Mouse (Mus musculus) macrophage (primary cell): ENCODE results near the gene Lrg1. TPM values are rescaled to one million over a fixed set of nuclear protein-coding genes. Genes with fewer than 3 reads are reported as not detected.
"Not testable (repeated sequence)": the region's sequence is repeated elsewhere in the genome, so short reads cannot be mapped to it uniquely, and the experiment has no call there.

Source experiments
- H3K27ac ChIP-seq: fragments of 350-480 bp; formaldehyde crosslinking; 2 replicates; pipeline ENCODE4 v1.9.0; 2021
- H3K36me3 ChIP-seq: fragments of 350-480 bp; formaldehyde crosslinking; 2 replicates; pipeline ENCODE4 v1.9.0; 2021; ENCODE audit errors: inconsistent target
- H3K4me3 ChIP-seq: fragments of 350-480 bp; formaldehyde crosslinking; 2 replicates; pipeline ENCODE4 v1.9.0; 2021; ENCODE audit errors: inconsistent target
- H3K79me2 ChIP-seq: fragments of 350-480 bp; formaldehyde crosslinking; 2 replicates; pipeline ENCODE4 v1.9.0; 2021; ENCODE audit errors: inconsistent target
- WGBS: methylation state at CpG from one replicate; pipeline ENCODE4 v1.1.7; 2026; ENCODE audit warnings: inconsistent platforms; ENCODE audit not compliant: missing documents; 5-methylcytosine and 5-hydroxymethylcytosine counted together
- polyA plus RNA-seq: library from polyadenylated mRNA; stranded (reverse); fragments of 250-400 nt; gene quantifications from 3 replicates; pipeline ENCODE4 v1.2.4, GENCODE M21; 2018; ENCODE audit warnings: inconsistent platforms

The Lrg1 gene
- polyA plus RNA-seq, 1 experiment from 2014 or later: 0.26 TPM

- no peaks in the 10 kb centered on the region for H3K79me2 ChIP-seq
- H3K27ac ChIP-seq: no peak overlapping the region
- no peaks in the 10 kb centered on the region; the same call in 1 of the 2 replicates for H3K36me3 ChIP-seq
- no peak overlapping the region for H3K4me3 ChIP-seq
- WGBS: 91% methylated on average over 6 of the region's 6 CpGs
Measured at GRCm38 (mm10) chr17:56108334-56109044, 13.3 kb downstream of the Lrg1 start.

GRCm38 (mm10) chr17:56107736-56108135 is 14.1 kb downstream of the Lrg1 start:
- no peak overlapping the region for H3K4me3 ChIP-seq
- H3K36me3 ChIP-seq: peaks cover 7% of the 10 kb centered on the region
- WGBS: 84% methylated on average over 2 of the region's 2 CpGs
- no peak overlapping the region for H3K27ac ChIP-seq
- no peaks in the 10 kb centered on the region for H3K79me2 ChIP-seq

DNA sequence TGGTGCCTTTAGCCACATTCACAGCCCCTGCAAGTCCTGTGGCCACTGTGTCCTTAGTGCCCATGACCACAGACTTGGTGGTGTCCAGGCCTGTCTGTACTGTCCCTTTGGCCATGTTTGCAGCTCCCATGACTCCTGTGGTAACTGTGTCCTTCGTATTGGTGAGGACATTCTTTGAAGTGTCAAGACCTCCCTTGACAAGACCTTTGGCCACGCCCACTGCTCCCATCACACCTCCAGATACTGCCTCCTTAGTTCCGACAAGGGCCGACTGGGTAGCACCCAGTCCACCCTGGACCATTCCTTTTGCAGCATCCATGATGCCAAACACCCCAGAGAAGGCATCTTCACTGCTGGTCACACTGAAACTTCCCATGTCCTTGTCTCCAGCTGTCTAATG is 14.8 kb downstream of the Lrg1 start:
- H3K36me3 ChIP-seq: peaks cover 9% of the 10 kb centered on the region
- H3K79me2 ChIP-seq: no peaks in the 10 kb centered on the region
- no peak overlapping the region for H3K27ac ChIP-seq
- H3K4me3 ChIP-seq: no peak overlapping the region
- 90% methylated on average over 4 of the region's 4 CpGs for WGBS

GRCm38 (mm10) chr17:56106436-56106835 is 15.4 kb downstream of the Lrg1 start:
- not testable (repeated sequence) for H3K27ac ChIP-seq, H3K4me3 ChIP-seq, H3K79me2 ChIP-seq
- 95% methylated on average over 4 of the region's 4 CpGs for WGBS
- H3K36me3 ChIP-seq: peaks cover 12% of the 10 kb centered on the region

- peaks cover 28% of the 10 kb centered on the region for H3K36me3 ChIP-seq
- WGBS: no CpG with 5 or more reads among the region's 5 CpGs
- H3K27ac ChIP-seq, H3K4me3 ChIP-seq, H3K79me2 ChIP-seq: not testable (repeated sequence)
Measured at GRCm38 (mm10) chr17:56104821-56105220, 17.0 kb downstream of the Lrg1 start.

DNA sequence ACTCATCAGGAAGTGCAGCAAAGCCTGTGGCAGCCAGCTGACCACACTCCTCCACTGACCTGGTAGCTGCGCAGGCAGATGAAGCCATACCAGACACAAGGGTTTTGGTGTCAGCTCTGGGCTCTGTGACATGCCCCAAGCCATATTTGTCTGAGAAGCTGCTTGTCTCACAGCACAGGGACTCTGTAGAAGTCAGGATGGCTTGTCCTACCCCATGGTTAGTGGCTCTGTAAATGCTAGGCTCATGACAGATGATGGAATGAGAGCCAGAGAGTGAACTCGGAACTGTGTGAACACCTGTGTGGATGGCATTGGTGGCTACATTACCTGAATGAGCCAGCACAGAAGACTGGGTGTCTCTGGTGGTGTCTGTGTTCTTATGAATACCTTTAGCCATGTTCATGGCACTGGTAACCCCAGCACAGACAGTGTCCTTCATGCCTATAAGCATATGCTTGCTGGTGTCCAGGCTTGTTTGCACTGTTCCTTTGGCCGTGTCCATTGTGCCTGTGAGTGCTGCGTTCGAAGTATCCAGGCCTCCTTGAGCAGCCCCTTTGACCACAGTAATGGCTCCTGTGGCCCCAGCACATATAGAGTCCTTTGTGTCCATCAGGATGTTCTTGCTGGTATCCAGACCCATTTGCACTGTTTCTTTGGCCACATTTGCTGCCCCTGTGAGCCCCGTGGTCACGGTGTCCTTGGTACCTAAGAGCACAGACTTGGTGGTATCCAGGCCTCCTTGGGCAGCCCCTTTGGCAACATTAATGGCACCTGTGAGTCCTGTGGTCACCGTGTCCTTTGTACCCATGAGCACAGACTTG is 18.1 kb downstream of the Lrg1 start:
- no peaks in the 10 kb centered on the region for H3K79me2 ChIP-seq
- no peak overlapping the region for H3K4me3 ChIP-seq
- H3K27ac ChIP-seq: no peak overlapping the region
- WGBS: 97% methylated on average over 8 of the region's 8 CpGs
- peaks cover 37% of the 10 kb centered on the region for H3K36me3 ChIP-seq

DNA sequence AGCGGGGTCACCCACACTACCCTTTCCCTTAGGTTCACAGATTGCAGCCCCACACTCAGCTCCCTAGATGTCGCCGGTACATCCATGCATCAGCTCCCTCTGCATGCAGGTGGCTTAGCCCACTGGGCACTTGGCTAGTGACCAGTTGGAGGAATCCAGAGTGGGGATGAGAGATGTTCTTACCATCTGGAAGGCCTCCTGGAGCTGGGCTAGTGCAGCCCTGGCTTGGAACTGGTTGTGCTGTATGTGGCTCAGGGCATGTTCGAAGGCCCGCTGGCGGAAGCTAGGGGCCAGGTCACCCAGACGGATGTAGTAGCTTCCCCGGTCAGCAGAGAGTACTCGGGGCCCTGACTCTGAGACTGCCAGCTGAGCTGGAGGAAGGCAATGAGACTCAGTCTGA is 18.9 kb downstream of the Lrg1 start:
- Histone ChIP-seq H3K36me3 (peaks cover 44% of the 10 kb centered on the region), H3K79me2 (no peaks in the 10 kb centered on the region), H3K4me3 (no peak overlapping the region), H3K27ac (no peak overlapping the region)
- WGBS: 98% methylated on average over 9 of the region's 9 CpGs

DNA sequence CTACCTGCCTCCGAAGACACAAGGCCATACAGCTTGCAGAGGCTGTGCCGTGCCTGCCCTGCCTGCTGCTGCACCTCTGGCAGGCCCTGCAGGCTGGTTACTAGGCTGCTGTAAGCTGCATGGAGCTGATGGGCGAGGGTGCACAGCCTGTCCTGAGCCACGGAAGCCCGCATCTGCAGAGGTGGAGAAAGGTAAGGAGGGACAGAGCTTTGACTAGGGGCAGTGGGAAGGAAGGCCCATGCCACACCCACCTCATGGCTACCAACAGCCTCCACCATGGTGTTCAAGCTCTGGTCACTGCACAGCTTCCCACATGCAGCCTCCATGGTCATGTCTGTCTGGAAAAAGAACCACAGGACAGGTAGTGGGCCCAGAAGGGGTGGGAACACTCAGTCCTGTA is 19.6 kb downstream of the Lrg1 start:
- no peak overlapping the region for H3K27ac ChIP-seq
- 93% methylated on average over 5 of the region's 5 CpGs for WGBS
- H3K36me3 ChIP-seq: peaks cover 52% of the 10 kb centered on the region
- H3K79me2 ChIP-seq: no peaks in the 10 kb centered on the region
- no peak overlapping the region for H3K4me3 ChIP-seq

DNA sequence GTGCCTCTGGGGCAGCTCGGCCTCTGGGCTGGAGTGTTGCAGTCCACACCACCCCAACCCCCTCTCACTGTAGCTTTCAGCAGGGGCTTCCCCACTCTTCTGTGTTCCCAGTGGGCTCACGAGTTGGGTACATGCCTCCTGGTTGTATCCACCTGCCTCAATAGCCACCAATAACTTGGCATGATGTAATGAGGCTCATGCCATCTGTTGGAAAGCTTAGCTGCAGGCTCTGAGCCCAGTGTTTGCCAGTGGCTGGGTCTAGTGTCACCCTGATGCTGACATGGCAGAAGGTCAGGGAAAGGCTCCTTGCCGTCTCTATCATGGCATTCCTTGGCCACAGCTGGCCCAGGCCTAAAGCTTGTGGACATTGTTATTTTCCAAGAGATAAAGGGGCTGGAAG is 21.0 kb downstream of the Lrg1 start:
- Histone ChIP-seq H3K27ac (no peak overlapping the region), H3K4me3 (no peak overlapping the region), H3K36me3 (peaks cover 65% of the 10 kb centered on the region), H3K79me2 (no peaks in the 10 kb centered on the region)
- WGBS: 100% methylated on average over 3 of the region's 3 CpGs

- peaks cover 66% of the 10 kb centered on the region for H3K36me3 ChIP-seq
- no peaks in the 10 kb centered on the region for H3K79me2 ChIP-seq
- no peak overlapping the region for H3K27ac ChIP-seq
- WGBS: 94% methylated on average over 15 of the region's 15 CpGs
- H3K4me3 ChIP-seq: no peak overlapping the region
Measured at GRCm38 (mm10) chr17:56098711-56099572, 22.9 kb downstream of the Lrg1 start.

GRCm38 (mm10) chr17:56098180-56098579 is 23.6 kb downstream of the Lrg1 start:
- H3K4me3 ChIP-seq: no peak overlapping the region
- no peak overlapping the region for H3K27ac ChIP-seq
- peaks cover 64% of the 10 kb centered on the region for H3K36me3 ChIP-seq
- WGBS: 94% methylated on average over 8 of the region's 8 CpGs
- no peaks in the 10 kb centered on the region for H3K79me2 ChIP-seq

DNA sequence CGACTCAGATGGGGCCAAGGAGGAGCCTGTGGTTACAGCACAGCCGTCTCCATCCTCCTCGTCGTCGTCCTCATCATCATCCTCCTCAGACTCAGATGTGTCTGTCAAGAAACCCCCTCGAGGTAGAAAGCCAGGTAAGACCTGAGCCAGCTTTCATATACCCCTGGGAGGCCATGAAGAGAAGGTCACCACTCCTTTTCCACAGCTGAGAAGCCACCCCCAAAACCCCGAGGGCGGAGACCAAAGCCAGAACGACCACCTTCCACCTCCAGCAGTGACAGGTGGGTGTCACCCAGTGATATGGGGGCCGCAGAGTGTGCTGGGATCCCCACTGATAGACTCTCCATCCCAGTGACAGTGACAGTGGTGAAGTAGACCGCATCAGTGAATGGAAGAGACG is 24.9 kb downstream of the Lrg1 start:
- H3K36me3 ChIP-seq: peaks cover 57% of the 10 kb centered on the region
- no peaks in the 10 kb centered on the region for H3K79me2 ChIP-seq
- no peak overlapping the region for H3K4me3 ChIP-seq
- H3K27ac ChIP-seq: no peak overlapping the region
- 95% methylated on average over 11 of the region's 12 CpGs for WGBS

GRCm38 (mm10) chr17:56092794-56093193 is 29.0 kb downstream of the Lrg1 start:
- Histone ChIP-seq H3K27ac (no peak overlapping the region), H3K79me2 (no peaks in the 10 kb centered on the region), H3K36me3 (peaks cover 21% of the 10 kb centered on the region; the same call in 1 of the 2 replicates), H3K4me3 (no peak overlapping the region)
- WGBS: 100% methylated on average over 1 of the region's 1 CpGs

DNA sequence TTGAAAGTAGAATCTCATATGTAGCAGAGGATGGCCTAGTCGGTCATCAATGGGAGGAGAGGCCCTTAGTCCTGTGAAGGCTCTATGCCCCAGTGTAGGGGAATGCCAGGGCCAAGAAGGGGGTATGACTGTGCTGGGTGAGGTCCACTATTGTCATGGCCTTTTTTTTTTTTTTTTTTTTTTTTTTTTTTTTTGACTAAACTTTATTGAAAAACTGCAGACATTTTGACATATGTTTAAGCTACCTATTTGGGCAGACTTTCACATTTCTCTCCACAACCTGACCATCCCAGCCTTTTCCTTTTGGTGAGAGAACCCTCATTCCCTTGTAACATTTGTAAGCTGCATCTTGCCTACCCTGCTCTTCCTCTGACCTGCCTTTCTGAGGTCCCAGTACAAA is 29.5 kb downstream of the Lrg1 start:
- H3K27ac ChIP-seq: no peak overlapping the region
- WGBS: 83% methylated on average over 1 of the region's 1 CpGs
- peaks cover 16% of the 10 kb centered on the region; the same call in 1 of the 2 replicates for H3K36me3 ChIP-seq
- no peaks in the 10 kb centered on the region for H3K79me2 ChIP-seq
- no peak overlapping the region for H3K4me3 ChIP-seq
